Mouse (Mus musculus): ENCODE results near the gene Zfp59. TPM values are rescaled to one million over a fixed set of nuclear protein-coding genes. Genes with fewer than 3 reads are reported as not detected.

Zfp59 gene
- total RNA-seq (2023) = 4.7 TPM

GRCm38 (mm10) chr7:27838323-27839249 is at the start of gene Zfp59:
Gene Zfp59, plus strand, starts transcription at chr7:27838607.

GRCm38 (mm10) chr7:27806896-27807295 is 31.5 kb upstream of the Zfp59 start, which contains the start of gene Zfp626:
Gene Zfp626, plus strand, starts transcription at chr7:27807196.

GRCm38 (mm10) chr7:27857227-27857626 is 18.8 kb downstream of the Zfp59 start, which contains the start of gene Zfp607a:
Gene Zfp607a, plus strand, starts transcription at chr7:27857527.

Other genes starting within 250 kb of the Zfp59 start
- gene Akt2, start 247.1 kb upstream of the Zfp59 start, total RNA-seq (2023) = 121 TPM
- gene Ttc9b, start 184.7 kb upstream of the Zfp59 start, total RNA-seq (2023) = not detected
- gene Map3k10, start 164.0 kb upstream of the Zfp59 start, total RNA-seq (2023) = 15.2 TPM
- gene Zfp607b, start 149.3 kb upstream of the Zfp59 start, total RNA-seq (2023) = 1.9 TPM
- 11.5 TPM for gene Zfp60, start 107.2 kb upstream of the Zfp59 start, total RNA-seq (2023)
- 12.7 TPM for gene Zfp626, start 31.4 kb upstream of the Zfp59 start, total RNA-seq (2023)
- gene Zfp607a, start 18.9 kb downstream of the Zfp59 start, total RNA-seq (2023) = 17.0 TPM
- gene Zfp974, start 90.9 kb downstream of the Zfp59 start, total RNA-seq (2023) = 10.8 TPM
- gene Zfp780b, start 140.6 kb downstream of the Zfp59 start, total RNA-seq (2023) = 11.5 TPM
- 10.7 TPM for gene Zfp850, start 175.5 kb downstream of the Zfp59 start, total RNA-seq (2023)
- 98.5 TPM for gene Psmc4, start 211.5 kb downstream of the Zfp59 start, total RNA-seq (2023)
- gene Fcgbp, start 232.6 kb downstream of the Zfp59 start, total RNA-seq (2023) = not detected